Mouse (Mus musculus): ENCODE results near the gene Tmem170b. TPM values are rescaled to one million over a fixed set of nuclear protein-coding genes. Genes with fewer than 3 reads are reported as not detected.
A peak's percentile ranks its signal among the peaks of the same experiment; 100 is the strongest.

The Tmem170b gene
- total RNA-seq (2017), result 14.7 and 15.7 TPM in 2 replicates

- peak; percentile 94 for ATAC-seq (replicated peaks; ENCODE audit: low read depth, poor library complexity, severe bottlenecking)
These were observed at the start of gene Tmem170b for GRCm38 (mm10) chr13:41605099-41606010. Tmem170b (plus strand) TSS chr13:41605907.

- ATAC-seq (replicated peaks; ENCODE audit: low read depth, poor library complexity, severe bottlenecking), result no peak
These were observed 44.7 kb upstream of the Tmem170b start for GRCm38 (mm10) chr13:41561024-41561423.

- ATAC-seq (replicated peaks; ENCODE audit: low read depth, poor library complexity, severe bottlenecking), result no peak
These were observed 37.3 kb upstream of the Tmem170b start for GRCm38 (mm10) chr13:41568421-41568820.

DNA sequence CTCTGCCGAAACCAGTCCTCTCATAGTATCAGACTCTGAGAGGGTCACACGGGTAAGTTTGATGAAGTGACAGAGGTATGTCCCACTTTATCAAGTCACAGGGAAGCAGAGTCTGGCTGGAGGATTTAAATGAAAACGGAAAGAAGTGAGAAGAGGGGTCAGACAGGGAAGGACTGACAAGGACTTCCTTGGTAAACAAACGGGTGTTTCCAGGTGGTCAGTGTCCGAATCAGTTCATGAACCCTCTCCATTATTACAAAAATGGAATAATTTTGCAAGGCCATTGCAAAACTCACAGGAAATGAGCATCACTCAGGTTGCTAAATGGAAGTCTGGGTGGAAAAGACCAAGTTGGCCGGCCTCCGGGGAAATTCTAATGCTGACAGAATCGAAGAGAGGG, 36.8 kb upstream of the Tmem170b start:
- no peak for ATAC-seq (replicated peaks; ENCODE audit: low read depth, poor library complexity, severe bottlenecking)

- ATAC-seq (replicated peaks; ENCODE audit: low read depth, poor library complexity, severe bottlenecking), result no peak
These were observed 35.9 kb upstream of the Tmem170b start for GRCm38 (mm10) chr13:41569776-41570175.

DNA sequence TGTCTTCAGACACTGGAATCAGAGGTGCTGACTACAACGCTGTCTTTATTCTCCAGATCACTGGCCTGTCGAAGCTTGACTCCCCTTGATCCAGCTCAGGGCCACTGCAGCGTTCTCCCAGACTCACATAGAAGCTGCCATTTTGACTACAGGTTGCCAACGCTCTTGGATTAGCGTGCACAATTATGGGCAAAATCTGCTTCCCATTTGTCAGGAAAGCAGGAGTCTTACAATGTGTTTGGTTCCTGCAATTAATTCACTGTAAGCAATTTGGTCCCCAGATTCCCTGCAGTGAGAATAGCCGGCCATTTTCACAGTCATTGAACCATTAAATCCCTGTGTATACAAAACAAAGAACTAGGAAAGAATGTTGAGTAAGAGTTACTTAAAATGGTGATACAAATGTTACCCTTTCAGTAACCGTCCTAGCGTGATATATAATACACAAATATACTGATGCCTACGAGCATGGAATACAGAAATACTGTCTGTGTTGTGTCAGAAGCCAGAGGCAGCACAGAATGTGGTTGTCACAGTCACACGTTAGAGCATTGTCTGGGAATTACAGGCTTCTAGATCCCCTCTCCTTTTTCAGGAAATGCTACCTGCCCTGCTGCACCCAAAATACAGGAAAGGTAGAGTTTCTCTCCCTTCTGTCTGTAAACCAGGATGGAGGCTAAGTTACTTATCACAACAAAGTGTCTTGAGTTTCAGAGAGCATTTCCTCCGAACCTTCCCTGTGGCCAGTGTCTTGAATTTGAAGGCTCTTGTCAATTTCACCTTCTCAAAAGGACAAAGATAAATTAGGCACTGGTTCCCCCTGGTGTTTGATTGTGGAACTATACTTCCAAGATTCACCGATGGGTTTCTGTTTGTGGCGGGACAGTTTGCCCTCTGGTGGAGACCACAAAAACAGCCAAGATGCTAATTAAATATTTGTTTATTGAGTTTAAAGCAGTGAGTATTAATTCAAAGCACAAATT, 34.0 kb upstream of the Tmem170b start:
- peak; percentile 97 for ATAC-seq (replicated peaks; ENCODE audit: low read depth, poor library complexity, severe bottlenecking)

GRCm38 (mm10) chr13:41572351-41572735, 33.4 kb upstream of the Tmem170b start:
- ATAC-seq (replicated peaks; ENCODE audit: low read depth, poor library complexity, severe bottlenecking), result no peak

- ATAC-seq (replicated peaks; ENCODE audit: low read depth, poor library complexity, severe bottlenecking), result no peak
These were observed 32.4 kb upstream of the Tmem170b start for GRCm38 (mm10) chr13:41573126-41573846.

DNA sequence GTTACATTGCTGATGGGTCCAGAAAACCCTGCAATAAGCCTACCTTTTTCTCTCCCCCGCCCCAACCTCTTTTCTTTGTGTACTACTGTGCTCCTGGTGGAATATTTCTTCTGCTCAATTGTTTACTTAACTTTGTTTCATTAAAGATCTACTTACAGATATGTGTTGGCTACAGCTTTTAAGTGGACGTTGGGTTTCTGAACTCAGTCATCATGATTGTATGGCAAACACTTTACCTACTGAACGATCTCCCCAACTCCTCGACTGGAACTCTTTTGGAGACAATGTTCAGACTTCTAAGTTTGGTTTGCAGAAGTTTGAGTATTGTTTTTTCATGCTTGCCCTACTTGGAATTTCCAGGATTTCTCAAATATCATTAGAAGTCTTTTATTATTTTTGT, 24.6 kb upstream of the Tmem170b start:
- no peak for ATAC-seq (replicated peaks; ENCODE audit: low read depth, poor library complexity, severe bottlenecking)

- peak; percentile 71 for ATAC-seq (replicated peaks; ENCODE audit: low read depth, poor library complexity, severe bottlenecking)
These were observed 21.9 kb upstream of the Tmem170b start for GRCm38 (mm10) chr13:41583666-41584357.

GRCm38 (mm10) chr13:41584358-41584680, 21.4 kb upstream of the Tmem170b start:
- no peak for ATAC-seq (replicated peaks; ENCODE audit: low read depth, poor library complexity, severe bottlenecking)

GRCm38 (mm10) chr13:41584896-41585295, 20.8 kb upstream of the Tmem170b start:
- ATAC-seq (replicated peaks; ENCODE audit: low read depth, poor library complexity, severe bottlenecking), result no peak

DNA sequence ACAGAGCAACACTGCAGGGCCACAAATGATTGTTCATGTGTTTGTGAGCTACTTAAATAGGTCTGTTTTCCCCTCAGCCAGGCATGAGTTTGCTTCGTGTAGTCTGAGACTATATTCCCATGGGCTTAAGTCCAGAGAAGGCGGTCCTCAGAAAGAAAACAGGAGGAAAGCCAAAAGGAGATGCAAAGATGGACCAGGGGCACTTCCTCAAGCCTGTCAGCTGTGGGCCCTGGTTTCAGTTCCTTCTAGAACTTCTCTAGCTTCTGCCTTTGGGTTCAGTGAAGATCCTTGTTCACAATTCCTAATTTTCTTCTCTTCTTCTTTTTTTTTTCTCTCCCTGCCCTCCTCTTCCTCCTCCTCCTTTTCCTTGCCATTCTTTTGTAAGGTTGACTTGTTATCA, 9.0 kb upstream of the Tmem170b start:
- ATAC-seq (replicated peaks; ENCODE audit: low read depth, poor library complexity, severe bottlenecking), result peak; percentile 68

- ATAC-seq (replicated peaks; ENCODE audit: low read depth, poor library complexity, severe bottlenecking), result peak; percentile 76
These were observed 5.7 kb upstream of the Tmem170b start for GRCm38 (mm10) chr13:41599977-41600376.

DNA sequence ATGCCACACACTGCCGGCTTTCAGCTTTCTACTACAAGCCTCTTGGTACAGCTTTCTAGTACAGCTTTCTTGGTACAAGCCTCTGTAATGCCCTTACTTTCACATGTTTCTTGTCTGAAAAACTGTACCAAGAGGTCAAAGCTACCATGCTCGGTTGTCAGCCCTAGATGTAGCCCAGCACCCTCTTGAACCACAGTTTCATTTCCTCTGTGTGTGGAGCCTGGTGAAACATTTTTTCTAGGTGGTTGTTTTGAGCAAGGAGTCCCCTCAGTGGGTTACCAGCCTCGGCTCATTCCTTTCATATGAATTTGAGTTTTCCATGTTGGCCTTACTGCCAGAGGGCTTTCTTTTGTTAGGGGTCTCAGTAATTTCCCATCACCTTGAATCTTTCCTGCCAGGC, 4.7 kb upstream of the Tmem170b start:
- no peak for ATAC-seq (replicated peaks; ENCODE audit: low read depth, poor library complexity, severe bottlenecking)

DNA sequence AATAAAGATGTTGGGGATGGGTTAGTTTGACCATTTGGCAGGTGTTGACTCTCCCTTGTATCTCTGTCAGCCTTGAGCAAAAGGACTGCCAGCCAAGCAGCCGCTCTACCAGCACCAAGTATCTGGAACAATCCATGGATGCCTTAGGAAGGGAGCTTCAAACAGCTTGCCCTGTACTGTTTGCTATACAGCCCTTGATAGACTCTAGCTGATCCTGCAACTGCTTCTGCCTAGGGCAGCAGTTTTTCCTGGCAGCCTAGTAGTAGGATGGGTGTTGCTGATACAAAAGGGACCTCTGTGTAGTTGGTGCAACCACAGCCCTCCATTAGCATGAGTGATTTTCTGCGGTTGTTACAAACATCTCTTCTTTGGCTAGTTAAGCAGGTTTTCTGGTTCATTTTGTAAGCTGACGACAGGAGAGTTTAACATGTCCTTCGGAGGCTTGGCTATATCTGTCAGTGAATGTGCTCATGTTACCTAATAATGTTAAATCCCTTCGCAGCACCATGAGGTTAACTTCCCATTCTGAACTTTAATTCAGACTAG, 1.7 kb upstream of the Tmem170b start:
- no peak for ATAC-seq (replicated peaks; ENCODE audit: low read depth, poor library complexity, severe bottlenecking)

- ATAC-seq (replicated peaks; ENCODE audit: low read depth, poor library complexity, severe bottlenecking), result no peak
These were observed 634 bp downstream of the Tmem170b start for GRCm38 (mm10) chr13:41606081-41607000.

GRCm38 (mm10) chr13:41607589-41607988, 1.9 kb downstream of the Tmem170b start:
- no peak for ATAC-seq (replicated peaks; ENCODE audit: low read depth, poor library complexity, severe bottlenecking)
